Comparison of ENCODE assay signal across 8 mouse cellular contexts in the genomic region with DNA sequence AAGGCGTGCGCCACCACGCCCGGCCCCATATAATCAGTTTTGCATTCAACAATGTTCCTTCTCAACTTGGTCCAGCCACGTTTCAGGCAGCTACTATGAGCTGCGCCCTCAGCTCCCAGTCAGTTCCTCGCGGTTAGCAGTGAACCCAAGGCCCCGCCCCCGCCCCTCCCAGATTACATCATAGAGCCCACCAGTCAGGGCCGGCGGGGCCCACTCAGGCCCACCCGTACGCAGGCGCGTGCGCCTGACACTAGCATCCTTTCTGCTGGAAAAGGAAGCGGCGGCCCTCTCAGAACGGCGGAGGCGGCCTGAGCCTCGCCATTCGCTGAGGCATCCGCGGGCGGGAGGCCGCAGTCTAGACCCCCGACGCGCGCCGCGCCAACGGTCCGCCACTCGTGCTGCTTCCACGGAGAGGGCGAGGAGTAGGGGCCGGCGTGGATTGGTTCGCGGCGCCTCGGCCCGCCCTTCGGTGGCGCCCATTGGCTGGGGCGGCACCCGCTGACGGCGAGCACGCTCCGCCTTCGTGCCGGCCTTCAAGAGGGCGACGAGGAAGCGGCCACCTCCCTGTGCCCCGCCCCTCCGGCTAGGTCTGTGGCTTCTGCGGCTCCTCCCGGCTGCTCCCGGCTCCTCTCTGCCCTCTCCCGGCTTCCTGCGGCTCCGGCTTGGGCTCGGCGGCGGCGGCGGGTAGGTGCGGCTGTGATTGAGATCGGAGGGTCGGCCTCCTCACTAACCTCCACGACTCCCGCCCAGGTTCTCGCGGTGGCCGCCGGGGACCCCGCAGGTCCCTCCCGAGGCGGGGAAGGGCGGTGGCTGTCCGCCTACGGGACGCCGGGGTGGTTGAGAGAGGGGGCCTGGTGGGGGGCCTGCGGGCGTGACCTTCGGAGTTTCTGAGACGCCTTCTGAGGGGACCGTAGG. TPM values are rescaled to one million over a fixed set of nuclear protein-coding genes. Genes with fewer than 3 reads are reported as not detected.
DNase-seq lines count a peak whose midpoint lies in the region; ATAC-seq and TF ChIP-seq lines count a peak whose summit lies in the region.

A gene (plus strand): TSS at position 204 of the 915 bp plus-strand sequence.

- no peak for TF ChIP-seq EP300 in MEL (IDR thresholded peaks at IDR 0.05; ENCODE audit: low read depth in 1 of 2, low read length in 2 of 2)

- TF ChIP-seq RAD21 in MEL (IDR thresholded peaks at IDR 0.05; ENCODE audit: low read depth, low read length) = no peak

- H3K27ac ChIP-seq in MEL (ENCODE audit: control insufficient read depth, low read depth, low read length) = peak within 1 kb of the TSS; percentile 95
- H3K27ac ChIP-seq in cerebellum, adult 2 months (ENCODE audit: insufficient read depth, low read length) = peak within 1 kb of the TSS; percentile 81; the same call in 1 of the 2 replicates
- H3K27ac ChIP-seq in lung, embryonic 16.5 days (ENCODE audit: low read length) = peak within 1 kb of the TSS; percentile 97

- H3K27me3 ChIP-seq in MEL (ENCODE audit: control insufficient read depth in 1 of 2, insufficient read depth in 2 of 2, low read length in 2 of 2) = no peaks in the 10 kb centered on the region
- no peaks in the 10 kb centered on the region for H3K27me3 ChIP-seq in cerebellum, adult 2 months (ENCODE audit: control insufficient read depth, insufficient read depth, low read length)
- no peaks in the 10 kb centered on the region for H3K27me3 ChIP-seq in lung, embryonic 16.5 days (ENCODE audit: control insufficient read depth, insufficient read depth, low read depth, low read length)

- ATAC-seq in hematopoietic stem cell, adult 5-6 weeks (replicated peaks in 1 of 2; ENCODE audit: insufficient read depth in 1 of 2, low FRiP score in 2 of 2, low TSS enrichment in 1 of 2, low read depth in 1 of 2, poor library complexity in 2 of 2, severe bottlenecking in 2 of 2) = peak; percentile 90 to 94
- peak; percentile 97 for ATAC-seq in lung, embryonic 16.5 days (ENCODE audit: low read depth)

- H3K4me3 ChIP-seq in MEL (ENCODE audit: control insufficient read depth in 1 of 2, insufficient read depth in 1 of 2, low read depth in 2 of 2, low read length in 2 of 2) = peak within 1 kb of the TSS; percentile 68 to 93
- H3K4me3 ChIP-seq in cerebellum, adult 2 months (replicated peaks; ENCODE audit: insufficient read depth, low read depth, low read length) = peak within 1 kb of the TSS; percentile 81
- peak within 1 kb of the TSS; percentile 77 for H3K4me3 ChIP-seq in lung, embryonic 16.5 days (ENCODE audit: low read length)

- peaks cover 0 to 7% of the 10 kb centered on the region in 2 experiments; a peak in 3 of 4 replicates for H3K4me1 ChIP-seq in MEL (ENCODE audit: control insufficient read depth in 1 of 2, insufficient read depth in 2 of 2, low read length in 2 of 2)
- H3K4me1 ChIP-seq in cerebellum, adult 2 months (ENCODE audit: control insufficient read depth, insufficient read depth, low read length) = no peaks in the 10 kb centered on the region
- H3K4me1 ChIP-seq in lung, embryonic 16.5 days (replicated peaks; ENCODE audit: control insufficient read depth, insufficient read depth, low read length) = peaks cover 10% of the 10 kb centered on the region

- H3K79me2 ChIP-seq in MEL (ENCODE audit: control insufficient read depth, insufficient read depth, low read length, poor library complexity) = no peaks in the 10 kb centered on the region; the same call in 1 of the 2 replicates

- under 1% methylated on average over 92 of the region's 94 CpGs for WGBS in cerebellum, adult 2 months
- under 1% methylated on average over 92 of the region's 94 CpGs for WGBS in lung, embryonic 16.5 days

- H3K9ac ChIP-seq in MEL (ENCODE audit: control insufficient read depth, low read depth, low read length, poor library complexity, severe bottlenecking) = peak within 1 kb of the TSS; percentile 92
- H3K9ac ChIP-seq in lung, embryonic 16.5 days (ENCODE audit: low read length) = peak within 1 kb of the TSS; percentile 74

- H3K36me3 ChIP-seq in MEL (ENCODE audit: control insufficient read depth in 1 of 2, insufficient read depth in 2 of 2, low read length in 2 of 2) = peaks cover 0 to 12% of the 10 kb centered on the region in 2 experiments; a peak in 2 of 4 replicates
- H3K36me3 ChIP-seq in lung, embryonic 16.5 days (ENCODE audit: control insufficient read depth, insufficient read depth, low read length) = no peaks in the 10 kb centered on the region

- H3K4me2 ChIP-seq in lung, embryonic 16.5 days (ENCODE audit: low read depth, low read length) = peak within 1 kb of the TSS; percentile 79

- peak in 1 of 3 experiments; percentile 13; a peak in 1 of 6 replicates for TF ChIP-seq CTCF in MEL (IDR thresholded peaks at IDR 0.05 in 2 of 3, conservative IDR thresholded peaks at IDR 0.05 in 1 of 3; ENCODE audit: control insufficient read depth in 1 of 3, insufficient read depth in 1 of 3, low read depth in 2 of 3, low read length in 3 of 3, poor library complexity in 1 of 3, severe bottlenecking in 1 of 3)
- TF ChIP-seq CTCF in cerebellum, adult 2 months (IDR thresholded peaks at IDR 0.05; ENCODE audit: borderline replicate concordance, insufficient read depth, low read depth, low read length) = no peak

- DNase-seq in MEL (ENCODE audit: low read depth, low spot score) = peak; percentile 97
- peak; percentile 99 for DNase-seq in cerebellum, adult 2 months
- peak; percentile 94 for DNase-seq in forelimb bud, embryonic 11.5 days (ENCODE audit: low read depth, low spot score)
- DNase-seq in layer of hippocampus, adult 9-10 months (ENCODE audit: low spot score) = peak; percentile 91
- peak; percentile 91 for DNase-seq in ovary, postnatal 10 days (ENCODE audit: low spot score)
- DNase-seq in thymus, postnatal 10 days (ENCODE audit: low spot score in 2 of 2) = peak; percentile 92 to 95

- no peaks in the 10 kb centered on the region for H3K9me3 ChIP-seq in MEL (replicated peaks; ENCODE audit: insufficient read depth, low read length)
- H3K9me3 ChIP-seq in lung, embryonic 16.5 days (ENCODE audit: control insufficient read depth, low read length) = no peaks in the 10 kb centered on the region

- peak; percentile 50 to 68; a peak in 2 of 4 replicates for TF ChIP-seq POLR2A in MEL (IDR thresholded peaks at IDR 0.05; ENCODE audit: control insufficient read depth in 1 of 2, insufficient read depth in 1 of 2, low read depth in 1 of 2, low read length in 2 of 2, poor library complexity in 1 of 2)
- TF ChIP-seq POLR2A in cerebellum, adult 2 months (IDR thresholded peaks at IDR 0.05; ENCODE audit: borderline replicate concordance, insufficient read depth, low read length) = peak; percentile 48; the same call in 1 of the 2 replicates

TF ChIP-seq in MEL, 35 proteins besides CTCF, POLR2A, EP300 and RAD21 (continues in another document):
- TF ChIP-seq MAFK (IDR thresholded peaks at IDR 0.05; ENCODE audit: borderline replicate concordance, low read depth, low read length) (peak; percentile 1; the same call in 1 of the 2 replicates), ZC3H11A (IDR thresholded peaks at IDR 0.05; ENCODE audit: low read depth, low read length) (no peak), CHD2 (IDR thresholded peaks at IDR 0.05; ENCODE audit: low read length) (no peak), ZKSCAN1 (IDR thresholded peaks at IDR 0.05; ENCODE audit: low read depth, low read length) (no peak), MXI1 (IDR thresholded peaks at IDR 0.05; ENCODE audit: low read depth, low read length) (peak; percentile 57), ZNF384 (IDR thresholded peaks at IDR 0.05; ENCODE audit: low read depth, low read length) (no peak), E2F4 (IDR thresholded peaks at IDR 0.05; ENCODE audit: borderline replicate concordance, low read depth, low read length) (no peak), SIN3A (IDR thresholded peaks at IDR 0.05; ENCODE audit: low read length) (no peak), UBTF (IDR thresholded peaks at IDR 0.05; ENCODE audit: borderline replicate concordance, insufficient read depth, low read depth, low read length) (0 out of 2 replicates have a peak, but pooled peaks have one; percentile 53), TAL1 (IDR thresholded peaks at IDR 0.05; ENCODE audit: low read length) (no peak), MEF2A (IDR thresholded peaks at IDR 0.05; ENCODE audit: extremely low read depth, insufficient replicate concordance, low read depth, low read length, poor library complexity, severe bottlenecking) (no peak), MAZ (IDR thresholded peaks at IDR 0.05; ENCODE audit: low read depth, low read length) (no peak), NELFE (IDR thresholded peaks at IDR 0.05; ENCODE audit: low read depth, low read length) (no peak), NRF1 (IDR thresholded peaks at IDR 0.05; ENCODE audit: insufficient read depth, low read depth, low read length, poor library complexity, severe bottlenecking) (peak; percentile 84), POLR2AphosphoS2 (IDR thresholded peaks at IDR 0.05; ENCODE audit: low read length) (no peak), KAT2A (conservative IDR thresholded peaks at IDR 0.05; ENCODE audit: low read depth, low read length) (no peak), HCFC1 (IDR thresholded peaks at IDR 0.05; ENCODE audit: low read depth, low read length) (peak; percentile 60; the same call in 1 of the 2 replicates), BHLHE40 (IDR thresholded peaks at IDR 0.05; ENCODE audit: borderline replicate concordance, low read depth, low read length) (no peak), MYB (IDR thresholded peaks at IDR 0.05; ENCODE audit: low read depth, low read length) (no peak), MYC (IDR thresholded peaks at IDR 0.05; ENCODE audit: low read depth, low read length) (no peak), TBP (IDR thresholded peaks at IDR 0.05; ENCODE audit: low read depth, low read length) (peak; percentile 99), CHD1 (IDR thresholded peaks at IDR 0.05; ENCODE audit: low read depth, low read length) (no peak), SMC3 (IDR thresholded peaks at IDR 0.05; ENCODE audit: low read depth, low read length) (no peak; the same call in 1 of the 2 replicates), GABPA (IDR thresholded peaks at IDR 0.05; ENCODE audit: low read depth, low read length) (no peak), ELF1 (IDR thresholded peaks at IDR 0.05; ENCODE audit: low read depth, low read length) (peak; percentile 53; the same call in 1 of the 2 replicates), USF1 (IDR thresholded peaks at IDR 0.05; ENCODE audit: low read depth, low read length) (peak; percentile 58), MAX (IDR thresholded peaks at IDR 0.05; ENCODE audit: low read length) (no peak)

RNA-seq across cellular contexts. Expression of the gene that starts here (rescaled TPM):
- 14.5 and 20.7 TPM in 2 replicates for total RNA-seq in MEL (2012; rRNA removed)
- 10 to 100 TPM in 1 of 2 experiments, not detected in 1; 47.8 TPM for polyA plus RNA-seq in MEL (2012; ENCODE audit: insufficient read depth in 1 of 2, insufficient read length in 2 of 2, low read depth in 1 of 2, low replicate concordance in 2 of 2, missing spikeins in 1 of 2)
- polyA plus RNA-seq in cerebellum, adult 2 months (2012; rRNA removed) = 559 and 576 TPM in 2 replicates
- 21.2 and 35.4 TPM in 2 replicates for total RNA-seq in hematopoietic stem cell, adult 5-6 weeks (2017)
- polyA plus RNA-seq in lung, embryonic 16.5 days (2015; fragmentation: Nextera tagmentation; extraction: Ambion mirVana) = 52.4 and 56.2 TPM in 2 replicates

Comparison
In these comparisons a context has a peak if more than half of its experiments do, and no peak if none do; other contexts are left out.
1. Peak in every context shown above with its lines: DNase-seq, ATAC-seq, H3K4me3 ChIP-seq and H3K27ac ChIP-seq.